Mouse (Mus musculus): ENCODE results near the gene Kcnj4.

GRCm38 (mm10) chr15:79448041-79448440, 57.0 kb downstream of the Kcnj4 start:
- TF ChIP-seq GATA1 (IDR thresholded peaks at IDR 0.05; ENCODE audit: borderline replicate concordance, low read length) (no peak), FLI1 (IDR thresholded peaks at IDR 0.05; ENCODE audit: low read length) (no peak)
